Mouse (Mus musculus): Measurements from ENCODE around the gene Aldh8a1. TPM values are rescaled to one million over a fixed set of nuclear protein-coding genes. Genes with fewer than 3 reads are reported as not detected.

Aldh8a1 gene
- 111 and 117 TPM in 2 replicates for polyA plus RNA-seq (2015; fragmentation: Nextera tagmentation; extraction: Ambion mirVana)

- peak within 1 kb of the TSS; percentile 50 for H3K9ac ChIP-seq (replicated peaks)
- no peaks in the 10 kb centered on the region for H3K36me3 ChIP-seq (replicated peaks; ENCODE audit: insufficient read depth, low read length)
- no peaks in the 10 kb centered on the region for H3K27me3 ChIP-seq (ENCODE audit: insufficient read depth, low read length)
- no peaks in the 10 kb centered on the region for H3K9me3 ChIP-seq (ENCODE audit: low read length)
- H3K27ac ChIP-seq (ENCODE audit: low read depth), result peak within 1 kb of the TSS; percentile 83
- no peak; the same call in 1 of the 2 replicates for TF ChIP-seq EP300 (IDR thresholded peaks at IDR 0.05; ENCODE audit: low read depth)
- TF ChIP-seq CTCF (IDR thresholded peaks at IDR 0.05; ENCODE audit: low read depth), result no peak
- DNase-seq (peak; percentile 47), ATAC-seq (peak; percentile 83)
- no peaks in the 10 kb centered on the region for H3K4me1 ChIP-seq (ENCODE audit: insufficient read depth)
- peak within 1 kb of the TSS; percentile 36 for H3K4me2 ChIP-seq (ENCODE audit: low read depth, low read length)
- H3K4me3 ChIP-seq (ENCODE audit: low read depth, low read length), result peak within 1 kb of the TSS; percentile 36
- WGBS (ENCODE audit: insufficient replicate concordance), result 65% methylated on average over 13 of the region's 13 CpGs
These were observed at the start of gene Aldh8a1 for GRCm38 (mm10) chr10:21376682-21377473. TSS of gene Aldh8a1 (plus strand) at chr10:21377291.

GRCm38 (mm10) chr10:21327605-21328135 is 49.4 kb upstream of the Aldh8a1 start:
- ATAC-seq, result no peak
- DNase-seq, result no peak

GRCm38 (mm10) chr10:21334349-21335105 is 42.6 kb upstream of the Aldh8a1 start:
- Histone ChIP-seq H3K27me3 (ENCODE audit: insufficient read depth, low read length) (no peaks in the 10 kb centered on the region), H3K27ac (ENCODE audit: low read depth) (no peak overlapping the region), H3K4me1 (ENCODE audit: insufficient read depth) (no peaks in the 10 kb centered on the region), H3K4me3 (ENCODE audit: low read depth, low read length) (no peak overlapping the region), H3K9me3 (ENCODE audit: low read length) (peaks cover 7% of the 10 kb centered on the region), H3K9ac (replicated peaks) (no peak overlapping the region), H3K4me2 (ENCODE audit: low read depth, low read length) (no peak overlapping the region), H3K36me3 (replicated peaks; ENCODE audit: insufficient read depth, low read length) (peaks cover 39% of the 10 kb centered on the region)
- no peak for DNase-seq
- 48% methylated on average over 7 of the region's 7 CpGs for WGBS (ENCODE audit: insufficient replicate concordance)
- no peak for ATAC-seq
- TF ChIP-seq CTCF (IDR thresholded peaks at IDR 0.05; ENCODE audit: low read depth), result no peak
- TF ChIP-seq EP300 (IDR thresholded peaks at IDR 0.05; ENCODE audit: low read depth), result no peak

More at GRCm38 (mm10) chr10:21327605-21328135, 49.4 kb upstream of the Aldh8a1 start:
- Histone ChIP-seq H3K4me3 (ENCODE audit: low read depth, low read length) (no peak overlapping the region), H3K27ac (ENCODE audit: low read depth) (peak overlapping the region; percentile 29; the same call in 1 of the 2 replicates), H3K4me2 (ENCODE audit: low read depth, low read length) (no peak overlapping the region), H3K27me3 (ENCODE audit: insufficient read depth, low read length) (no peaks in the 10 kb centered on the region), H3K36me3 (replicated peaks; ENCODE audit: insufficient read depth, low read length) (peaks cover 14% of the 10 kb centered on the region; the same call in 1 of the 2 replicates), H3K9ac (replicated peaks) (no peak overlapping the region), H3K4me1 (ENCODE audit: insufficient read depth) (peaks cover 2% of the 10 kb centered on the region; the same call in 1 of the 2 replicates), H3K9me3 (ENCODE audit: low read length) (no peaks in the 10 kb centered on the region)
- TF ChIP-seq EP300 (IDR thresholded peaks at IDR 0.05; ENCODE audit: low read depth) (no peak), CTCF (IDR thresholded peaks at IDR 0.05; ENCODE audit: low read depth) (no peak)
- 74% methylated on average over 7 of the region's 7 CpGs for WGBS (ENCODE audit: insufficient replicate concordance)

DNA sequence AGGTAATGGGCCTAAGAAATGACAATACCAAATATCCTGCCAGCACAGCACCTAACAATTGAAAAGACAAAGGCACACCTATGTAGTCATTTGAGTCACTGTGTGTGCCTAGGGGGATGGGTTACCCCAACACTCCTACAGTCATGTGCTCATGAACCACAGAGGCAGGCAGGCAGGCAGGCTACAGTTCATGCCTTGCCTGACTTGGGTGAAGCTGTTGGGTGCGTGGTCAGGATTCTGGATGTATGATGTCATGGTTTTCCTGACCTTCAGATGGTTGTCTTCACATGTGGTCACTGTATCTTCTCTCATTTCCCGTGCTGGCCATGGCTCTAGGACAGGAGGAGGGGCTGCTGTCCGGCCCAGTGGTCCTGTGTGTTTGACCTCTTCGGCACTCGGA is 41.6 kb upstream of the Aldh8a1 start:
- H3K4me1 ChIP-seq (ENCODE audit: insufficient read depth), result no peaks in the 10 kb centered on the region
- no peaks in the 10 kb centered on the region for H3K27me3 ChIP-seq (ENCODE audit: insufficient read depth, low read length)
- H3K9me3 ChIP-seq (ENCODE audit: low read length), result peaks cover 7% of the 10 kb centered on the region
- no peak for TF ChIP-seq CTCF (IDR thresholded peaks at IDR 0.05; ENCODE audit: low read depth)
- no peak for TF ChIP-seq EP300 (IDR thresholded peaks at IDR 0.05; ENCODE audit: low read depth)
- DNase-seq (no peak), ATAC-seq (no peak)
- H3K36me3 ChIP-seq (replicated peaks; ENCODE audit: insufficient read depth, low read length), result peaks cover 43% of the 10 kb centered on the region
- no peak overlapping the region for H3K4me3 ChIP-seq (ENCODE audit: low read depth, low read length)
- WGBS (ENCODE audit: insufficient replicate concordance), result 91% methylated on average over 5 of the region's 5 CpGs
- no peak overlapping the region for H3K27ac ChIP-seq (ENCODE audit: low read depth)
- H3K4me2 ChIP-seq (ENCODE audit: low read depth, low read length), result no peak overlapping the region
- no peak overlapping the region for H3K9ac ChIP-seq (replicated peaks)

DNA sequence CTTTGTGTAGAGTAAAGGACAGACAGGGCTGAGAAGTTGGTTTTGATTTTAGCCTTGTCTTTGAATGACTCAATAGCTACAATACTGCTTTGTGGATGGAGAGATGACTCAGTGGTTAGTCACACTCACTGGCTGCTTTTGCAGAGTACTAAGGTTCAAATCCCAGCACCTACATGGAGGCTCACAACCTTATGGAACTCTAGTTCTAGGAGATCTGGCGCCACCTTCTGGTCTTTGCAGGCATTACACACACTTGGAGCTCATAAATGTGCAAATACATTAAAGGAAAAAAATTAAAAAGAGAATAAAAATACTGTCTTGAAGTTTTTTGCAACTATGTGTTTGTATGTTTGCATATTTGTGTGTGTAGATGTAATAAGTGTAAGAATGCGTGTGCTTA is 39.9 kb upstream of the Aldh8a1 start:
- no peak overlapping the region for H3K9ac ChIP-seq (replicated peaks)
- no peak overlapping the region for H3K4me3 ChIP-seq (ENCODE audit: low read depth, low read length)
- H3K9me3 ChIP-seq (ENCODE audit: low read length), result peaks cover 7% of the 10 kb centered on the region
- WGBS (ENCODE audit: insufficient replicate concordance), result 69% methylated on average over 2 of the region's 2 CpGs
- no peaks in the 10 kb centered on the region for H3K27me3 ChIP-seq (ENCODE audit: insufficient read depth, low read length)
- no peak overlapping the region for H3K4me2 ChIP-seq (ENCODE audit: low read depth, low read length)
- H3K4me1 ChIP-seq (ENCODE audit: insufficient read depth), result no peaks in the 10 kb centered on the region
- H3K27ac ChIP-seq (ENCODE audit: low read depth), result no peak overlapping the region
- ATAC-seq (no peak), DNase-seq (peak; percentile 58)
- H3K36me3 ChIP-seq (replicated peaks; ENCODE audit: insufficient read depth, low read length), result peaks cover 45% of the 10 kb centered on the region
- TF ChIP-seq EP300 (IDR thresholded peaks at IDR 0.05; ENCODE audit: low read depth), result no peak
- peak; percentile 73 for TF ChIP-seq CTCF (IDR thresholded peaks at IDR 0.05; ENCODE audit: low read depth)

- H3K9me3 ChIP-seq (ENCODE audit: low read length), result peaks cover 5% of the 10 kb centered on the region
- TF ChIP-seq CTCF (IDR thresholded peaks at IDR 0.05; ENCODE audit: low read depth) (no peak), EP300 (IDR thresholded peaks at IDR 0.05; ENCODE audit: low read depth) (no peak)
- ATAC-seq (no peak), DNase-seq (no peak)
- peaks cover 57% of the 10 kb centered on the region for H3K36me3 ChIP-seq (replicated peaks; ENCODE audit: insufficient read depth, low read length)
- no peaks in the 10 kb centered on the region for H3K27me3 ChIP-seq (ENCODE audit: insufficient read depth, low read length)
- H3K4me2 ChIP-seq (ENCODE audit: low read depth, low read length), result no peak overlapping the region
- no peak overlapping the region for H3K4me3 ChIP-seq (ENCODE audit: low read depth, low read length)
- H3K4me1 ChIP-seq (ENCODE audit: insufficient read depth), result no peaks in the 10 kb centered on the region
- H3K27ac ChIP-seq (ENCODE audit: low read depth), result no peak overlapping the region
- H3K9ac ChIP-seq (replicated peaks), result no peak overlapping the region
- 94% methylated on average over 14 of the region's 14 CpGs for WGBS (ENCODE audit: insufficient replicate concordance)
These were observed 35.4 kb upstream of the Aldh8a1 start for GRCm38 (mm10) chr10:21341706-21342105.
